Mouse (Mus musculus): ENCODE data around the gene Ikzf1.

DNA sequence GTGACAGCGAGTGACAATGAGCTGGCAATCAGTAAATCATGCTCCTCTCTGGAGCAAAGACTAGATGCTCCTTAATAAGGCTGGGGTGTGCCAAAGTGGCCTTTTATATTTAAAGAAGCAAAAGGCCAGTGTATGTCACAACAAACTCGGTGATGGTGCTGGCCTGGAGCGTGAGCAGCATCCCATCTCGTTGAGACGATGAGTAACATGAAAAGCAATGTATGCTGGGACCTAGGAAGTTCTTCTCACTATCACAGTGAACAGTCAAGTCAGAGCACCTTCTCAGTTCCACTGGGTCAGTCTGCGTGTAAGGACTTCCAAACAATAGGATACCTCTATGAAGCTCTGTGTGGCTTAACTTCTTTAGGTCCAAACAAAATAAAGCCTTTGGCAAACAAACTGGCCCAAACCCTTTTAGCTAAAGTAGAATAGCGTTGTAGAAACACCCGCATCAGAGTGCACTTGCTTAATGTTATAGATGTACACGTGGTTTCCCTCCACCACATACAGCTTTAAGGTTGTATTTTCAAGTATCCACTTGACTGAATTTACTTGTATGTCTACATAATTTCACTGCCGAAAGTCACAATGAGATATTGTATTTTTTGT lies 7.9 kb downstream of the Ikzf1 start:
- TF ChIP-seq CTCF (IDR thresholded peaks at IDR 0.05; ENCODE audit: low read depth, low read length) (no peak), POLR2A (IDR thresholded peaks at IDR 0.05; ENCODE audit: extremely low read depth, insufficient read depth, low read length) (no peak)

Measured in liver, adult 2 months (tissue).